Mouse (Mus musculus) ovary, postnatal 36 days (tissue): Measurements from ENCODE around the gene Lhfpl2.

Experiments
- DNase-seq: peaks from one replicate; pipeline ENCODE4 v3.0.0; 2022; ENCODE audit warnings: low spot score, mixed read lengths

The Lhfpl2 gene

DNA sequence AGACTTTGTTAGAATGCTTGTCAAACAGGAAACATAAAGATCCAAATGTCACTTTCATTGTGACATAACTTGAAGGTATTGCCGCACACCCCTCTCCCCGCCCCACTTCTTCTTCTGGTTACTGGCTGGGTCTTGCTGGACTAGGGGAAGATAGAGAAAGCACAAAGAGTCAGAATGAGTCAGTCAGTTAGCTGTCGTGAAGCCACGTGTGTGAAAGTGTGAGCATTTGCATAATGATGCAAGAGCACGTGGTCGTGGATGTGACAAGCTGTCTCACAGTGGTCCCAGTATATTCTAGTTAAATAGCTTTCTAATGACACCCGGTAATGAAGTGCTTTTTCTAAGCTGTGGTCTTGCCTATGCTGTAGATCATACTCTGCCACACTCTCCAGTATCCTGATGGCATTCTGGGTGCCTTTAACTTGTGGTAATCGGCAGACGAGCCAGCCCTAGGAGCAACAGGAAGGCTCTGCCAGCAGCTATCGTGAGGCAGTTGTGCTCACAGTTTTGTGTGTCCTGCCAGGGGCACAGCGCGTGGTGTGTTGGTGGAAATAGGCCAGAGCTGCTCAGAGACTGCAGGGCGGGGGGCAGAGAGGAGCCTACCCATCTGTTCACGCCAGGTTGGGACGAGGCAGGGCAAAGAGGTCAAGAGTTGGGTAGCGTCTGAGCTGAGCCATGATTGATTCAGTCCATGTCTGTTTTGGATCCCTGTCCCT lies 40.9 kb downstream of the Lhfpl2 start:
- no peak for DNase-seq

GRCm38 (mm10) chr13:94099087-94099486 lies 41.5 kb downstream of the Lhfpl2 start:
- DNase-seq: no peak

DNA sequence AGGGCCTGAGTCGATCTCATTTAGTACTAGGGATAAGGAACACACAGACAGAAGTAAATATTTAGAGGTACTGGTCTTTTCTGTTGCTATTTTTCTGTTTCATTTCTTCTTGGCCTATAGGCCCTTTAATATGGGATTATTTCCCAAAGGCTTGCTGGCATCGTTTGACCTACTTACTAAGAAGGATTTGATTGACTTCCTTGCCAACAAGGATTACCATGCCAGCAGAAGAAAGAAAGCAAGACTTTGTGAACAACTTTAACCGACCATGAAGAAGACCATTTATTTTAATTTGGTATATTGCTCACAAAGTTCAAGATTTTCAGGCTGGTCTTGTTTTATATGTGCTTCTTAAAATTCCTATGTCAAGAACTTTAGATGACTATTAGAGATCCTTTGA lies 42.8 kb downstream of the Lhfpl2 start:
- DNase-seq: no peak

DNA sequence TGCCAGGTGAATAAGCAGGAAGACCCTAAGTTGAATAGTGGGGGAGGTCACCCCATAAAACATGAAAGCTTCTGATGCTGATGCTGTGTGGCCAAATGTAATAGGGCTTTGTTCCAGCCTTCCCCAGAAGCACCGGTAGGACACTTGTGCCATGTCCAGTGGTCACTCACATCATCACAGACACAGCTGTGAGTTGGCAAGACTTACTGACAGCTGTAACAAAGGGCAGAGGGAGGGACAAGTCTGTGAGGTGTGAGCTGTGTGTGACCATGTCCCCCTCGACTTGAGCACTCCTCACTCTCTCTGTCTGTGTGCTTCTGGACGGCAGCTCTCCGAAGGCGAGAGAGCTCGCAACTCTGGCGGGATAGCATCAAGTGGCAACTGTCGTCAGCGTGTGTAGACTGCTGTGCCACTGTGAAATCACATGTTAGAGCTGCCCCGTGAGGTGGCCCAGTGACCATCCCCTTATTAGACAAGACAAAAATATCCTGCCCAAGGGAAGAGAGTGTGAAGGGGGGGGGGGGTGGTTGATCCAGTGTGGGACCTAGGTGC lies 43.5 kb downstream of the Lhfpl2 start:
- DNase-seq: no peak

GRCm38 (mm10) chr13:94104866-94105475 lies 47.4 kb downstream of the Lhfpl2 start:
- no peak for DNase-seq

DNA sequence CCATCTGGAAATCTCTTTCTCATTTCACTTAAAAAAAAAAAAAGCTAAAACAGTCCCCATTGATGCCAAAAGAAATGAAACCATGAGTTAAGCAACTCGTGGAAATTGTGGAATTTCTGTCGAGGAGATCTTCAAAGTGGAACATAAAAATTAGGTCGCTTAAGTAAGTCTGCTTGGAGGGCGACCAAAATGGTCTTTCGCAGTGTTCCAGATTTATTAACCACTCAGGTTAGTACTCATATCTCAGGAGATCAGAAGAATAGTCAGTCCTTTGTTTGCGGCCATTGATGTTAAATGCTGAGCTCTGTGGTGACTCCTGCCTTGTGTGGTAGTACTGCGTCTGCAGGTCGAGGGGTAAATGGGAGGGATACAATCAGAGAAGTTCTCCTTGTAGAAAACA lies 48.8 kb downstream of the Lhfpl2 start:
- DNase-seq: no peak

- DNase-seq: no peak
These were observed 49.4 kb downstream of the Lhfpl2 start for GRCm38 (mm10) chr13:94106983-94107382.

DNA sequence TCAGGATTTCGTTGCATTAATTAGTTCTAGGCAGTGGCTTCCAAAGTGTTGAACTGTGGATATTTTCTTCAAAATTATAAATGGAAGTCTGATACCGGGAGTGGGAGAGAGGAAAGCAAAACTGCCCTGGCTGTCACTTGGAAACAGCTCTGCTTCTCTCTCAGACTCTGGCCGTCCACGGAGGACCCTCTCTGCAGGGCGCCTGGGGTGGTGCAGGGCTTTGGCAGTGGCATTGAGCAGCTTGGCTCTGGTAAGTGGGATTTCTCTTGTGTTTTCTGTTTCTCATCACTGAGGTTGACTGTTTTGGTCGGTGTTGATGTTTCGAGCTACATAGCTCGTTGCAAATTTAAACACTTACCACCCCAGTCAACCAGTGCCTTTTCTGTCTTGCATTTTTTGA lies 53.0 kb downstream of the Lhfpl2 start:
- DNase-seq: no peak

- peak; percentile 49 for DNase-seq
These were observed 57.9 kb downstream of the Lhfpl2 start for GRCm38 (mm10) chr13:94115476-94115875.

GRCm38 (mm10) chr13:94116705-94117410 lies 59.3 kb downstream of the Lhfpl2 start:
- no peak for DNase-seq

DNA sequence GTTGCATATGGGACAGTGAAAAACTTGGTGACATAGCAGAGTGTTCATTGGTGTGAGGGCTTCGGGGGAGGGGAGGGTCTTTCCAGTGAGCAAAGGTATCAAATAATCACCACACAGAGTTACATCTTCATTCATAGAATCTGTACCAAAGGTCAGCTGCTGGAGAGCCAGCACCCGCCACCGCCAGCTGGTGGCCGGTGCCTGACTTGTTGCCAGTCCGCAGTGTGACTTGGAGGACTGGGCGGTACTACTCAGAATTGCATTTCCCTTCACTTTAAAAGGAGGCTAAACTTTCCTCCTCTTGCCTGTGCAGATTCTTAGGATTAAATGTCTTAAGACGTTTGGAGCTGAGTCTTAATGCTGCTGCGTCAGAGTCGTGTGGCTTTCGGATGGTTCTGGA lies 59.9 kb downstream of the Lhfpl2 start:
- no peak for DNase-seq

DNA sequence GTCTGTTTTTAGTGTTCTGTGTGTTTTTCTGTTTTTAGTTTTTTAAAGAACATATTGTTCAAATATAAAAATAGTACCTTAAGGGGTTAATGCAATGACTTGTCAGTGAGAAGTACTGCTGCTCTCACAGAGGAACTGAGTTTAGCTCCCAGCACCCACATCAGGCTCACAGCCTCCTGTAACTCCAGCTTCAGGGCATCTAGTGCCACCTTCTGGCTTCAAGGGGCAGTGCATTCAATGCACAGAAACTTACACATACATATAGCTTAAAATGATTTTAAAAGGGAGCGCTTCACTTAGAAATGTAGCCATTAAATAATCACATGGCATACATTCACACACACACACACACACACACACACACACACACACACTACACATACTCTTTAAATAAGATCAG lies 60.5 kb downstream of the Lhfpl2 start:
- no peak for DNase-seq

DNA sequence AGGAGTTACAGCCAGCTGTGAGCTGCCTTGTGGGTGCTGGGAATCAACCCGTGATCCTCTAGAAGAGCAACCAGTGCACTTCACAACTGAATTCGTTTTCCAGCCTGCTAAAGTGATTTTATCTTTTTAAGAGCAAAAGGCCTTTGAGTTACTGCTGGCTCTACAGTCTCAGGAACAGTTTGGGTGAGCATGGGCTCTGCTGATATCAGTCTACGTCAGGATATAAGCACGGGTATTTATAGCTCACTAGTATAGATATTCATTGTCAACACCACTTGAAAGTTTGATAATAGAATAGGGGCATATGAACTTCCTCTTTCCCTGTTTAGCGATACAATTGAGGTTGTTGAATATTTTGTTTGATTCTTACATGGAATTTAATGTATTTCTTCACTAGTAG lies 61.7 kb downstream of the Lhfpl2 start:
- DNase-seq: no peak

DNA sequence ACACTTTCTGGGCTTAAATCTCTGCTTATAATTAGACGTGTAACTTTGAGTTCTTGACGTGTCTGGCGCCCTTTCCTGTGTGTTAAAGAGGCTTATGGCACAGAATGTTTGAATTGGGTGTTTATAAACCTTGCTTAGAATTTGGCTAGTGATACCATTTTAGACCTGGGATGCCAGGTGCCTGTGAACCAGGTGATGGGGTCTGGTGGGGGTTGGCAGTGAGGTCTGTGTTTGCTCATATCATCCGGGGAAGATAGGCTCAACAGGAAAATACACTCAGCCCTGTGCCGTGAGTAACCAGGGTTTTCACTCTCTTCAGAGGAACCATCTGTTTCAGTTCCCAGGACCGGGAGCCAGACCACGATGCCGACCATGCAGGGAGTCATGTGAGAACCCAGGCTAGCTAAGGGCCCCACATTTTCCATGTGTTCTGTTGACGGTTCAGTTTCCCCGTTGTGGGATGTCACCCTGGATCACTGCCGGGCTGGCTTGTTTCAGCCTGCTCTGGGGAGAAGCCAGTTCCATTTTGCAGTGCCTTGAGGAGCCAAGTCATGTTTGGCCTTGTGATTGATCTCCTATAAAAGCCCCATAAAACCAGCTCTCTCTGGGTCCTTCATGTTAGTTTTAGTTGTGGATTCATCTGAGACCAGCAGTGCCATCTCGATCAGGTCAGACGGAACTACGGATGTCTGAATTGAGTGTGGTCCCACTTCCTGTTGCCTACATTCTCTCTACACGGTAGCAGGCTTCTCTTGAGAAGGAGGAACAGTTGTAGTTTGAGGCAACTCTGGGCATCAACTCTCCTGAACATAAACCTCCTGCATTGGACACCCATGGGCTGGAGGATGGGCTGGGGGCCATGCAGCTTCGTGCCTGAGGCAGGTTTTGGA lies 65.4 kb downstream of the Lhfpl2 start:
- no peak for DNase-seq

DNA sequence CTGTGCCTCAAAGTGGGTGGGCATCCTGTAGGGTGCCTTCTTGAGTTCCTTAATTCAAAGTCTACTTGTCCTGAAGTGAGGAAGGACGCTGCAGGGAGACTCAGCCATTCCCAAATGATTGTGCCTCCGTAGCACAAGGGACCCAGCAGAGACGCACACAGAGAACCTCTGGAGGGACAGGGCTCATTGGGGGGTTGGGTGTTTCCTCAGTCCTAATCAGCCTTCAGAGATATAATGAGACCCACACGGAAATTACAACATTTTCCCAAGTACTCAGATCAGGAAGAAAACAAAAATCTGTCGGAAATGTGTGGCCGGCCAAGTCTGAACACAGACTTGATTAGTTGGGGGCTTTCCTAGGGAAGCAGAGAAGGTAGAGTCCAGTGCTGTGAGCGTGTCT lies 72.8 kb downstream of the Lhfpl2 start:
- no peak for DNase-seq

GRCm38 (mm10) chr13:94131135-94131534 lies 73.5 kb downstream of the Lhfpl2 start:
- no peak for DNase-seq

GRCm38 (mm10) chr13:94132187-94132995 lies 74.8 kb downstream of the Lhfpl2 start:
- DNase-seq: no peak

DNA sequence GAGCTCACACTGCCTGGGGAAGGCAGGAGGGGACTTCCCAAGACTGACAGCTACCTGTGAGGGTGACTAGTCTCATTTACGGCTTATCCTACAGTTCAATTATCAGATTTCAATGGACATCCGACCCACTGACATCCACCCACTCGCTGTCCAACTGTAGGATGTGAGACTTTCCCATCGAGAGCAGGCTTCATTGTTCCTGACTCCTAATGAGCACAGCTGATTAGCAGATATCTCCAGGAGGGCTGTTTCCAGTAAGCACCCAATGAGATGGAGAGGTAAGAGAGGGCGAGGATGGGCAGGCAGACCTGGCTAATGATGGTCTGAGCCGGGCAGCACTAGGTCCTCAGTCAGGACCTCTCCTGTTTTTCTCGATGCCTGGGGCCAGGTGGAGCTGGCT lies 77.0 kb downstream of the Lhfpl2 start:
- no peak for DNase-seq

- no peak for DNase-seq
These were observed 77.6 kb downstream of the Lhfpl2 start for GRCm38 (mm10) chr13:94135180-94135579.

DNA sequence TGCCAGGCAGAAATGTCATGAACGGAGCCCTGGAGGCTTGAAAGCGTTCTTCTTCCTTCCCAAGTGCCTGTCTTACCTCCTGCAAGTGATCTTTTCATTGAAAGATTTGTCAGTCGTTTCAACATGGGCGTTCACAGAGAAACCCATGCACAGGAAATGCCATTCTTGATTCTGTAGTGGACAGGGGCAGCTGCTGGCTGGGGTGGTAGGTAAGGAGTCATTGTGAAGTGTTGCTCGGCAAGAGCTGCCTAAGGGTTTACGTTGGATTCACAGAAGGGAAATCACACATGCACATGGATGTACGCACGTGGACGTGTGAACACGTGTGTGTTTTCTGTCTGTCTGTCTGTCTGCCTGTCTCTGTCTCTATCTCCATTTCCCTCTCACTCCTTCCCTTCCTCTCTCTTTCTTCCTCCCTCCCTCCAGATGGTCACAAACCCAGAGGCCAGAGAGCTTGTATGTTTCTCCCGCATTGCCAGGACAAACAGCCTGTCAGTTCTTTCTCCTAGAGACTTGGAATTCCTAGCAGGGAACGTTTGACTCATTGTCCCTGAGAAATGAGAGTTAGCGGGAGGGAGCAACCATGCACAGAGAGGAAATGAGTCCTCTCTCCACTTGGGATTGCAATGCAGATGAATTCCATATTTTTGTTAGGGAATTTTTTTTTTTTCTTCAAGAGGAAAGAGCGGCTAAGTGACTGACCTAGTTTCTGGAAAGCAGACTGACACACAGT lies 82.3 kb downstream of the Lhfpl2 start:
- DNase-seq: no peak
